Mouse (Mus musculus) spleen, postnatal 36 days (tissue): ENCODE measurements around the gene Fkrp.

Source experiments
- DNase-seq, 2 experiments: peaks; one replicate each; pipeline ENCODE4 v3.0.0; 2022; ENCODE audit warnings: low spot score in 2 of 2, mixed read lengths in 1 of 2

Gene Fkrp

DNA sequence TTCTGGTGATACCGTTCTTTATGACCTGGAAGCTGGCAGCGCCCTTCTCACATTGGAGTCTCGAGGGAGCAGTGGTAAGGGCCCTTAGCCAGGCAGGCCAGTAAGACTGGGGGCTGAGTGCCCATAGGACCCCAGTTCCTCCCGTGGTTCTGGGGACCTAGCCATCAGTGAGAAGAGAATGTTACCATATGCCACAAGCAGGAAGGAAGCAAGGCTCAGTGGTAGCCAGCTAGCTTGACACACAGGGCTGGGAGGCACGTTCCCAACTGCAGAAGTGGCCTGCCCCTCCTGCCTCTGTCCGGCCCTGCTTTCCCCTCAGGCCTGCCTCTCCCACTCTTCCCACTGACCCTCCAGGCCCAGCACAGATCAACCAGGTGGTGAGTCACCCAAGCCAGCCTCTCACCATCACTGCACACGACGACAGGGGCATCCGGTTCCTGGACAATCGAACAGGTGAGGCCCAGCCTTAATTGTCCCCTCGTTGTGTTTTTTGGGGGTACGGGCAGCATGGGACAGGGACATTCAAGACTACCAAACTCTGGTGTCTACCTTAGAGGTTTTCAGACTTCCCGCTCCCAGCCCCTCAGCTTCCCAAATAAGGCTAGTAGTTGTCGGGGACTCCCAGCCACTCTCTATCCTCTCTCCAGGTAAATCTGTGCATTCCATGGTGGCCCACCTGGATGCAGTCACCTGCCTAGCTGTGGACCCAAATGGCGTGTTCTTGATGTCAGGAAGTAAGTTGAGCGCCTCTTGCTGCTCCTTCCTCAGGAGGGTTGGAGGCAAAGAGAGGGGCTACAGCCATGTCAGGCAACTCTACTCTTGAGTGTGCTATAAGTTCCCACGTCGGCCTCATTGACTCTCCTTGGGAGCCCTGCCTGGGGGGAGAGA is 21.6 kb upstream of the Fkrp start:
- DNase-seq = peak; percentile 74 to 75

DNA sequence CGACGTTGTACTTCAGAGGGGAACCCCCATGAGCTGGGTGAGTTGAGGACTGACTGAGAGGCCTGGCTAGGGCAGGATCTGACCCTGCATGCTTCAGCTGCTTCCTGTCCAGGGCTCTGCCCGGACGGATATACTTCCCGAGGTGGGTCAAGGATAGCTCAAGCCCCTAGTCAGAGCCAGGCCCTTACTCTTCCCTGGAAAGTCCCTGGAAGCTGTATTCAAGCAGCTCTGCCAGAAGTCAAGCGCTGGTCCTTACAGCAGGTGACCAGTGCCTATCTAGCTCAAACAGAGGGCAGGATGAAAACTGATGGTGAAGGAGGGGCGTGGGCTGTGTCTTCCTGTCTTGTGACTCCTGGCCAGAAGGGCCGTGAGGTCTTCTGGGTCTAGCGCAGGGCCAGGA is 13.9 kb upstream of the Fkrp start:
- no peak for DNase-seq

DNA sequence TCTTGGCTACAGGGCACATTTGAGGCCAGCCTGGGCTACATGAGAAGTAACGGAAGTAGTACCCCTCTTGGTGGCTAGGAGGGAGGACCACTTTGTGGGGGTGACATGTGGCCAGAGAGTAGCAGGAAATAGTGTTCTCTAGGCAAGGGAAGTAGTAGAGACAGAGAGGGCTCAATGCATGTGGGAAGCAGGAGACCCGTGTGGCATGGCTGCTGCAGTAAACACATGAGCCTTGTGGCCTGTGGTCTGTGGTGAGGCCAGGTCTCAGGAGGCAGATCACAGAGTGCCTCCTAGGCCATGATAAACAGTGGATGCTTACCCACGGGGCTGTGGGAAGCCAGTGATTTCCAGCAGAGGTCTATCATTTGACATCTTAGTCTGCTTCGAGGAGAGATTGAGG is 10.7 kb upstream of the Fkrp start:
- DNase-seq = peak in 1 of 2 experiments; percentile 40

DNA sequence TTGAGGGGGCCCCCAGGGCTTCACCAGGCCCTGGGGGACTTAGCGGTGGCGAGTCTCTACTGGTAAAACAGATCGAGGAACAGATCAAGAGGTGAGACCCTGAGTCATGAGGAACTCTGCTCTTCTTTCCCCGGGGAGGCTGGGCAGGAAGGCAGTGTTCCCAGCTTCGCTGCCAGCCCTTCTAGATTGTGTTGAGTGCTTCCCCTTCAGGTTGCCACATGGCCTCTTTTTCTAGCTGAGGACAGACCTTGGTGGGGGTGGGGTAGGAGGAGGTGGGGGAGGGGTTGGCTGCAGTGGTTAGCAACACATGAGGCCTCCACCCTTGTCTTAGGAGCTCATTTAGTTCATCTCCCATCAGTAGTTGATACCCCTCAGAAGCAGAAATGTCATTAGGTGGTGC is 10.0 kb upstream of the Fkrp start:
- DNase-seq = no peak

DNA sequence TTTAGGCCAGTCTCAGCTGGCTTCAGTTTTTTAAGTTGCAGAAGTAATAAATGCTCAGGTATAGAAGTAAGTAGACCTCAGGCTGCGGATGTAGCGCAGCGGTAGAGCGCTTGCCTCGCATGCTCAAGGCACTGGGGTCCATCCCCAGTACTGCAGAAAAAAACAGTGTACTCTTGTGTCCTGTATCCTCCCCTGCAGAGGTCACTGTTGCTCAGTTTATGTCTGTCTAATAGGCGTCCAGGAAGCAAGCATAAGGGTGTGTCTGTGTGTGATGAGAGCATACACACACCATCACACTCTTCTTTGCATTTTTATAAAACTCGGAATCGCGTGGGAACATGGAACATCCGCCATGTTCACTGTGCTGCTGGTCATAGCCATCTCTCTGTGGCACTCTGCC is 9.3 kb upstream of the Fkrp start:
- peak; percentile 76 to 80 for DNase-seq

DNA sequence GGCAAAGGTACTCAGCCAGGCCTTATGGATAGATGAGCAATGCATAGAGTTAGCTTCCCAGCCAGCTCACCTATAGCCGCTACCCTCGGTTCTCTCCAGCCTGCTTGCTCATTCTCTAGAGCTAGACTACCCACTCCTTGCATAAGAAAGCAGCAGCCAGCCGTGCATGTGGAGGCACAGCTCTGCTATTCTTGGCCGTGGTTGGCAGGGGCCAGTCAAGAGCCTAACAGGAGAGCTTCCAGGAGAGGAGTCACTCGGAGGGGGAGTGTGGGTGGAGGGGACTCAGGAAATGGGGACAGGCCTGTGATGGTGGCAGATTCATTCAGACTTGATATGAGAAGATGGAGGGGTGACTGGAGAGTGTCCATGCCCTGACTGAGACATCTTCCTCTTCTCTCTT is 7.2 kb upstream of the Fkrp start:
- DNase-seq = no peak

DNA sequence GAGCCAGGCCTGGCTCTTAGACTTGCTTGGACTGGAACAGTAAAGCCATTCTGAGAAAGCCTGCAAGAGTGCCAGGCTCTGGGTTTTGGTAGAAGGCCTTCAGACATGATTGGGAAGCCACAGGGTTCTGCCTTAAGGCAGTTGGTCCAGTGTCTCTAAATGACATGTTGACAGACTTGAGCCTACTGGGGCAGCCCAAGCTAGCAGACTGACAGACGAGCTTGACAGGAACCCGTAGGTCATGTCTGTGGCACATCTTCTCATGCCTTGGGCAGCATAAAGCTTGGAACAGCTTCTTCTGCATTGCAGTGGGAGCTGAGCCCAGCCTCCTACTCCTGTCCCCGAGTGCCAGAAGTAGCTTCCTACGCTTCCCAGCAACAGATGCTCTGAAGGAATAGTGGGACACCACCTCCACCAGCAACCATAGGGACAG is 5.2 kb upstream of the Fkrp start:
- no peak for DNase-seq

DNA sequence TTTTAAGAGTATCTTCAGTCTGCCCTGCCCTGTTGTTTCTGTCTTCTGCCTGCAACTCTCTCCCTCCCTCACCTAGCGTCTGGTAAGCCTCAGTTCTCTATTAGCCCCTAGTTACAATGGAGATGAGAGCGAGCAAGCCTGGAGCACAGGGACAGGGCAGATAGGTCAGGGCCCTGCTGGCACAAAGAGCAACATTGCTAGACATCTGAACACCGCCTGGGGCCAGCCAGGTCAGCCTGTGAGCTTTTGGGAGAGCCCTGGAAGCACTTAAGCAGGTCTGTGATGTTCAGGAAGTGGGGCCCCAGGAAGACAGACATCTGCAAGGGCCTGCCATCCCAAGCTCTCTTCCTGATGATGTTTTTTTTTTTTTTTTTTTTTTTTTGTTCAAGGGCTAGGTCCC is 4.6 kb upstream of the Fkrp start:
- no peak for DNase-seq

DNA sequence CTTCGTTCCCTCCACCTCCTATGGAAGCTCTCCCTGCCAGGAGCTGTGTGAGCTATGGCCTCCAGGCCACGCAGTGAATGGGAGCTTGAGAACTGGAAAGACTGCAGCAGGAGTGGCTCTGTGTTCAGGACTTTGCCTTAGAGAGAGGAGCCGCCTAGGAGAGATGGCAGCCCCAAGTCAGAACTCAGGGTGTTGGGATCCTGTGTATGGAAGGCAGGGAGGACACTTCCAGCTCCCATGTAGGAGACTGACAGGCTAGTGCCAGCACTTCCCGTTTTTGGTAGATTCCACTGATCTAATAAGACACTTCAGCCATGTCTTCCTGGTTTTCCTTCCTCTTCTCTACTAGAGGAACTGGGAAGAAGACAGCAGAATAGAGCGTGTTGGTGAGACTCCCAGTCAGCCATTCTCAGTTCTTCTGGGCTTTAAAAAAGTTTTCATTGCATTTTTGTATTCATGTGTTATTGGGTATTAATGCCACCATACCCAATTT is 3.8 kb upstream of the Fkrp start:
- no peak for DNase-seq

DNA sequence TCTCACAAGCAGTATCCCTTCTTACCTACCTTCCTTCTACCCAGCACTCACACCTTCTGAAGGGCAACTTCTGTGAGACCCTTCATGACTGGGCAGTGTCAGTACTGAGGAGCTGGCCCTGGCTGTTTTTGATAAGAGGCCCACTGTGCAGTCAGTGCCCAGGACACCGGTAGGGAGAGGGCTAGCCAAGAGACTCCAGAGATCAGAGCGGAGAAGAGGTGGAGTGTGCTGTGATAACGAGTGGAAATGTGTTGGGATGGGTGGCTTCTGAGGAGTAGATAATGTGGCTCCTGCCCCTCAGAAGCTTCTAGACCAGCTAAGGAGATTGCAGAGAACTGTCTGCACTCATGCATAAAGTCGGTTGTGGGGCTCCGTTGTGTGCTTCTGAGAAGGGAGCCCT is 3.3 kb upstream of the Fkrp start:
- no peak for DNase-seq

DNA sequence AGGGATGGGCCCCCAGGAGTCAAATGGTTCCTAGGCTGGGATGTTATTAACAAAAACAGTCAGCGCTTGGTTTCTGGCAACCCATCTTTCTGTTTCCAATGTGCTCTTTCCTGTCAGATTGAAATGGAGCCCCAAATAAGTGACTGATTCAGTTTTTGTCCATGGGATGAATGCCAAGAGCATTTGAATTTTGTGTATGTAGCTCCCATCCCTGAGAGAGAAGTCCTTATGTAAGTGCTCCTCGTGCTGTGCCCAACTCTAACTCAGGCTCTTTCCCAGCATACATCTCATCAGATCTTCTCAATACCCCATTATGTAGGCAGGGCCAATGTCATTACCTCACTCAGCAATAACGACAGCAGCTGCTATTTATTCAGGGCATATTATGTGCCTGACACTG is 1.2 kb upstream of the Fkrp start:
- no peak for DNase-seq

DNA sequence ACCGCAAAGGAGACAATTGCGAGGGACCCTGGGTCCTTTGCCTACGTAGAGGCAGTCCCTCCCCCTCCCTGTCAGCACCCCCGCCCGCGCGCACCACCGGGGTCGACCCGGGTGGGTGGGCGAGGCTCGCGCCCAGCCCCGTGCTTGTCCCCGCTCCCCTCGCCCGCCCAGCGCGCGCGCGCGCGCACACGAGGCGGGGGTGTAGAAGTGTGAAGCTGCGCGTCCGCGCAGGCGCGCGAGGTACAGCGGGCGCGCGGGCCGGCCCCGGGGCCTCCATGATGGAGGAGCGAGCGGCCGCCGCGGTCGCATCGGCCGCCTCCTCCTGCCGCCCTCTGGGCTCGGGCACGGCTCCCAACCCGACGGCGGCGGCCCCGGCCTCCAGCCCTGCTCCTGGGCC is 456 bp downstream of the Fkrp start:
- peak; percentile 75 to 83 for DNase-seq

DNA sequence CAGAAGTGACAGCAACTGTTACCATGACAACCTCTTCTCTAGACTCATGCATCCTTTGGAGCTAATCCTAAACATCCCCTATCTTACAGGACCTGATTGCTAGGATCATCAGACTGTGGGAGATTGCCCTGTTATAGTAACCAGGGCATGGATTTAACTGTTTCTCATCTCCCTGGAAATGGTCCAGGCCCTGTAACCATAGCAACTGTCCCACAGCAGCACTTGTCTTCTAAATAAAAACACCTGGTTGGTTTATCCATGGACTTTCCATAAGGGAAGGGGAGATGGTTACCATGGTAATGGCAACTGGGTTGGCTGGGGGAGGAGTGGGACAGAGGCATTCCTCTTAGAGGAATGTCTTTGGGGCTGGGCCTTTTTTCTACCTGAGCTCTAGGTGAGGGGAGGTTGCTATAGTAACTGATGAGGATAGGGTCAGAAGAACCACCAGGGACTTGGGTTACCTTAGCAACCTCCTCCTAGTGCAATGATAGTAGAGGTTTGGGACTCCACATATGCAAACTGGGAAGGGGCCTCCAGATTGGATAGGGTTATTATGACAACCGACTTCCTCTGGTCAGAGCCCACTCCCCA is 1.1 kb downstream of the Fkrp start, which contains the start of gene Strn4:
Gene Strn4, plus strand, starts transcription at position 539 of the 591 bp plus-strand sequence.
- DNase-seq = no peak

DNA sequence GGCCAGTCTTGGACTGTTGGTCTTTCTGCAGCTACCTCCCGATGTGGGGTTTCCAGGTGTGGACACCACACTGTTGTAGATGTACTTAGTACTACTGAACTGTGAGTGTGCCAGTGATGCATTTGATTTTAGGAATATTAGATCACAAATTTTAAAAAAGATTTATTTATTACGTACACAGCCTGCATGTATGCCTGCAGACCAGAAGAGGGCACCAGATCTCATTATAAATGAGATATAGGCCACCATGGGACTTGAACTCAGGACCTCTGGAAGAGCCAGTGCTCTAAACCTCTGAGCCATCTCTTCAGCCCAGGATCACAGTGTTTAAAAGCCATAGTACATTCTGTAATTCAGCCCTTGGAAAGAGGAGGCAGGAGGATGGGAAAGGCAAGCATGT is 4.0 kb downstream of the Fkrp start:
- DNase-seq = no peak

DNA sequence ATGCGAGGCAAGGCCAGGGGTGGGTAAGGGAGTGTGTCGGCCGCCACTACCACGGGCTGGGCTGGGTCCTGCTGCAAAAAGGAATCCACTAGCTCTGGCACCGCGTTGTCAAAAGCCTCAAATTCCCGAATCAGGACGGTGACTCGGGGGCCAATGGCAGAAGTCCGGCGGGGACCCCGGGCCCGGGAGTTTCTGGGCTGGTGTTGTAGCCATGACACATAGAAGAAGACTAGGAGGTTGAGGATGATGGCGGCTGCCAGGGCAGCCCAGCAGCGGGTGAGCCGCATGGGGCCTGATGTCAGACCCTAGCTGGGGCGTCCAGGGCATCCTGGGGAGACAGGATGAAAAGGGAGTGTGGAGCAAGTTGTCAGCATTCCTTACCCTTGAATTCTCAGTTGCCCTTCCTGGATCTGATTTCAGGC is 4.9 kb downstream of the Fkrp start:
- DNase-seq = no peak

DNA sequence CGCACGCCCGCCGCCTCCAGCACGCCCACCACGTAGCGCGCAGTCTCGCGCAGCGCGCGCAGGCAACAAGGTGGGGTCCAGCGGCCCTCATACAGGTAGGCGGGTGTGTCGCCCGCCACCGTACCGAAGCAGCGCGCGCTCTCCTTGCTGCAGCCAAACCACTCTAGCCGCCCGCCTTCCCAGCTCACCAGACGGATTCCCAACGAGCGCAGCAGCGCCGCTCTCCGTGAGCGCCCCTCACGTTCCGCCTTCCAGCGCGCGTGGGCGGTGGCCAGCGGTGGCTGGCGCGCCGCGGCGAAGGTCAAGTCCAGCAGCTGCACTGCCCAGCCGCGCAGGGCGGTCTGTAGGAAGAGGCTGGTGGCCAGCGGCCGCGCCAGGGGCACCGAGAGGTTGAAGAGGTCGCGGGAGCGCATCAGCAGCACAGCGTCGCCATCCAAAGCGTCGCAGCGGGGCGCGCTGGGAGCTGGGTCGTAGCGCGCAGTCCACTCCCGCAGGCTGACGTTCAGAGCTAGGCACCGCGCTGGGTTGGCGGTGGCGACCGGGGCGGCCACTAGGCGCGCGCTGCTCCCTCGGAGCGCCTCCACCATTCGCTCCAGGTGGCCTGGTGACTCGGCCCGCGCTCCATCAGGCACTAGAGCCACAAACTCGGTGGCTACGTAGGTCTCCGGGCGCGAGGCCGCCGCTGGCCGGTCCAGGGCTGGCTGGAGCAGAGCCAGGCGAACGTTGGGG is 5.4 kb downstream of the Fkrp start:
- DNase-seq = no peak

DNA sequence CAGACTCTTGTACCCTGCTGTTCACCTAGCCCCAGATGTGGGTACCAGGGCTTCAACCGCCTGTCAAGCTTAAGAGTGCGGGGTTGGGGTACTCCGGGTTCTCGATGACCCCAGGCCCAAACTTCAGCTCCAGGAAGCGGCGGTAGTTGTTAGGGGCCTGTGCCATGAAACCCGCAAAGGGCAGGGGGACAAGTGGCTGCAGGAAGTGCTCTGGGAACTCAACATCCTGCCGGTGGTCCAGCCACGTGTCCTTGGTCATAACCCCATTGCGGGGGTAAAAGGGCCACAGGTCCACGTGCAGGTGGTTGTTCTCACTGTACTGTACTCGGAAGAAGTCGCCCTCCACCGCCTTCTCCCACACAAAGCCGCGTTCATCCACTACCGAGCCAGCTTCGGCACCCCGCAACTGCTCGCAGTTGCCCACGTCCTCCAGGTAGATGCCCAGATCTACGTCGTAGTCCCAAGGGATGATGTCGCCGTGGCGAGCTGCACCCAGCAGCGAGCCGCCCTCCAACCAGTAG is 6.1 kb downstream of the Fkrp start:
- no peak for DNase-seq

DNA sequence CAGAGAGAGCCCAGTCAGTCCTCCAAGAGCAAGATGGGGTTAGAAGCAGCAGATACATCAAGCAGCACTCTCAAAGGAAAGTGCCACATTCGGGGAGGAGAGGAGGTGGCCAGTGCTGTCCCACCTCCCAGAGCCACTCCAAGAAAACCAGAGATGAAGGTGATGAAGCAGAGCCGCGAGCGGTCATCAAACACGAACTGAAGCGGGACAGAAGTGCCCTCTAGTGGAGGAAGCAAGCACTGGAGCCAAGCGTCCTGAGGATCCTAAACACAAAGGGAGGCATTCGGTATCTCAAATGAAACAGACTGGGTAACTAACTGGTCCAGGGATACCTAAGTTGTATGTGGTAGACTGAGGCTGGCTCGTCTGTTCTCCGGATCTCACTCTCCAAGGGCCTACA is 6.8 kb downstream of the Fkrp start:
- peak in 1 of 2 experiments; percentile 37 for DNase-seq

DNA sequence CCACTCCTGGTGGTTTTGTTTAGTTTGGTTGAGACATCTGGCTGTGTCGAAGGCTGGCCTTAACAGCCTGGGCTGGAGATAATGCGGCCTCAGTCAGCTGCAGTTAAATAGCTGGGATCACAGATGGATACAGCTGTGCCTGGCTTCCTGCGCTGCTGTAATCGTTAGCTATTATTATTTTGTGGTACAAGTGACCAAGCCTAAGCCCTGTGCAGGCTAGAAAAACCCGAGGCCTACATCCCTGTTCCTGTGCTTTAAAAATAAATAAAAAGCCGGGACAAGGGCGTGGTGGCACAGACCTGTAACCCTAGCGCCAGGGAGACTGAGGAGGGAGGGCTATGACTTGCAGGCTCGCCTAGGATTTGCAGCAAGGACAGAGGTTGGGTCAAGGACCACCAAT is 7.9 kb downstream of the Fkrp start:
- DNase-seq = no peak

DNA sequence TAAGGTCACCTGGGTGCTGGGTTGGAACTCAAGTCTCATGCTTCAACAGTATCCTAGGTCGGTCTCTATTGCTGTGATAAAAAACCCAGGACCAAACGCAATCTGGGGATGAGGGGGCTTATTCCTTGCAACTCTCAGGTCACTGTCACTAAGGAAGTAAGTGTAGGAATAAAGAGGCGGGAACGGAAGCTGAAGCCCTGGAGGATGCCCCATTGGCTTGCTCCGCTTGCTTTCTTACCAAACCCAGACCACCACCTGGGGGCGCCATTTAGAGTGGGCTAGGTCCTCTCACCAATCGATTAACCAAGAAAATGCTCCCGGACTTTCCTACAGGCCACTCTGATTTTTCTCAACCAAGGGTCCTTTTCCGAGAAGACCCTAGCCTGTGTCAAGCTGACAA is 8.6 kb downstream of the Fkrp start:
- DNase-seq = no peak

DNA sequence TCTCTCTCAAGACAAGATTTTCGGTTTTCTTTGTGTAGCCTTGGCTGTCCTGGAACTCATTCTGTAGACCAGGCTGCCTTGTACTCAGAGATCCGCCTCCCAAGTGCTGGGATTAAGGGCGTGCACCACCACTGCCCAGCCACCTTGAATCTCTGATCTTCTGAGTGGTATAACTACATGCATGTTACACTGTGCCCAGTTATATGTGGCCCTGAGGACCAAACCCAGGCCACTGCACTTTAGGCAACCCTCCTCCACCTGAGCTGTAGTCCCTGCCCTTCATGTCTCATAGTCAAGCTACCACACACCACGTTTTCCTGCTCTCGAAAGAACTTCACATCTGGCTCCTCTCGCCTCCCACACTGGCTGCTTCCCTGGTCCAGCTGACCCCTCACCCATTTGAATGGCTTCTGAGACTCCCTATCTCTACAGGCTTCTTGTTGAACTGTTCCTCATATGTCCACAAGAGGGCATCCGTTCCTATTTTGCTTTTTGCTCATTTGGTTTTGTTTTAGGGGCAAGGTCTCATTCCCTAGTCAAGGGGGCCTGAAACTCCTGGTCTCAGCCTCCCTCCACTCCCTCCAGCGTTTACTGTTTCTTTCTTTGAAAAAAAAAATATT is 12.0 kb downstream of the Fkrp start:
- DNase-seq = no peak

DNA sequence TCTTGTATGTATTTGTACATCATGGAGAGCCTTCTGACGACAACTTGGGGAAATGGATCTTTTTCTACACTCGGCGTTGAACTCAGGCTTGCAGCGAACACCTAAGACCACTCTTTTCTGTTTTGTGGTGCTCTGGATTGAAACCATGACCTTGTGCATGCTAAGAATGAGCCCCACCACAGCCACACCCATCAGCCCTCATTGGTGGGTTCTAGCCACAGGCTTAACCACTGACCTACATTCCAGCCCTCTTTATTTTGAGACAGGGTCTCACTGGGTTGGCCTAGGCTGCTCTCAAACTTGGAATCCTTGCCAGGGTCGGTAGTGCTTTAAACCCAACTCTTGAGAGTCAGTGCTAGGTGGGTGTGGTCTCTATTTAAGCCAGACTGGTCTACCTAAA is 21.6 kb downstream of the Fkrp start:
- no peak for DNase-seq
